Mouse (Mus musculus) lung, postnatal 0 days (tissue): ENCODE measurements around the gene Cpped1.

ENCODE experiments used
- CTCF ChIP-seq: IDR thresholded peaks from 2 replicates; pipeline ENCODE4 v1.5.1; 2016; ENCODE audit warnings: antibody characterized with exemption, mild to moderate bottlenecking
- EP300 ChIP-seq: IDR thresholded peaks from 2 replicates; pipeline ENCODE4 v1.6.1; 2016; ENCODE audit warnings: antibody characterized with exemption, mild to moderate bottlenecking, control low read depth

- TF ChIP-seq CTCF: no peak
- no peak for TF ChIP-seq EP300
These were observed 1.6 kb upstream of the Cpped1 start for GRCm38 (mm10) chr16:11910801-11911200.
